In the genomic region with DNA sequence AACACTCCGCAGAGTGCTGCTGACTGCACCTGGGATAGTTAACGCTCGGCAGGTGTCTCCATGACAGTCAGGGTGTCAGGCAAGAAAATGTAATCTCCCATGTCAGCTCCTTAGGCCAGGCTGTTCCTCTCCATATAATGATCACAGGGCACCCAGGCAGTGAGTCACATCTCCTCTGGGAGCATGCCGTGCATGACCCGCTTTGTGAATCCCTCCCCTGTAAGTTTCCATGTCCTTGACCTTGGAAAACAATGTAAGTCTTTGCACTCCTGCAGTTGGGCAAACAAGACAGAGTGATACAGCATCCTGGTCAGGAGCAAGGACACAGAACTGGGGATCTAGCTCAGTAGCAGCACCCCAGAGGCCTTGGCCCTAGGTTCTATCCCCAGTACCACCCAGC, we compare ENCODE assay signal across 15 mouse cellular contexts.
"Had no signal": no experiment of that assay in that cellular context is flagged by ENCODE, and none has a peak within 500 bp of the region (broad histone marks: within the 10 kb centered on the region; RNA-seq: fewer than 3 reads in every experiment).

No protein-coding gene starts in this region.

- ATAC-seq: lung, postnatal 0 days had no signal

- H3K9me3 ChIP-seq: limb, embryonic 10.5 days; liver, embryonic 15.5 days; midbrain, embryonic 10.5 days; neural tube, embryonic 12.5 days had no signal

- H3K4me3 ChIP-seq: limb, embryonic 10.5 days; liver, embryonic 15.5 days; midbrain, embryonic 10.5 days; myocyte; neural tube, embryonic 12.5 days had no signal

- H3K27ac ChIP-seq: limb, embryonic 10.5 days; liver, embryonic 15.5 days; midbrain, embryonic 10.5 days; neural tube, embryonic 12.5 days had no signal

- H3K9ac ChIP-seq: liver, embryonic 15.5 days; neural tube, embryonic 12.5 days had no signal

- DNase-seq: kidney, postnatal 14 days; lung, adult 2 months; lung, postnatal 36 days; midbrain, embryonic 14.5 days; retina, postnatal 1 day; right cerebral cortex, postnatal 14 days; thymus, adult 18-20 months; thymus, postnatal 14 days had no signal

- H3K4me1 ChIP-seq: liver, embryonic 15.5 days; neural tube, embryonic 12.5 days had no signal

- H3K27me3 ChIP-seq: liver, embryonic 15.5 days; neural tube, embryonic 12.5 days had no signal

- H3K4me2 ChIP-seq: liver, embryonic 11.5 days; liver, embryonic 15.5 days; neural tube, embryonic 12.5 days had no signal

- H3K36me3 ChIP-seq: liver, embryonic 15.5 days; neural tube, embryonic 12.5 days had no signal
